Mouse (Mus musculus) erythroblast, embryonic 14.5 days (primary cell): ENCODE measurements around the gene Baz2b.

Source experiments
- GATA1 ChIP-seq: IDR thresholded peaks from 2 replicates; pipeline ENCODE4 v1.6.1; 2012; ENCODE audit warnings: low read length, inconsistent platforms, mixed read lengths
- TAL1 ChIP-seq: IDR thresholded peaks from 3 replicates; pipeline ENCODE4 v1.6.1; 2012; ENCODE audit warnings: low read length, inconsistent platforms, mixed read lengths

GRCm38 (mm10) chr2:60114901-60115300 is 94.7 kb downstream of the Baz2b start:
- TF ChIP-seq TAL1, result no peak
- TF ChIP-seq GATA1, result no peak
